Mouse (Mus musculus): ENCODE measurements at regions not wholly inside any gene's neighbourhood (a gene's known extent, or its start where the extent isn't known, plus 50 kb on each side); places are given as distances from the start of the nearest gene placed in this dataset.
"Not testable (repeated sequence)": the region's sequence is repeated elsewhere in the genome, so short reads cannot be mapped to it uniquely, and the experiment has no call there.

DNA sequence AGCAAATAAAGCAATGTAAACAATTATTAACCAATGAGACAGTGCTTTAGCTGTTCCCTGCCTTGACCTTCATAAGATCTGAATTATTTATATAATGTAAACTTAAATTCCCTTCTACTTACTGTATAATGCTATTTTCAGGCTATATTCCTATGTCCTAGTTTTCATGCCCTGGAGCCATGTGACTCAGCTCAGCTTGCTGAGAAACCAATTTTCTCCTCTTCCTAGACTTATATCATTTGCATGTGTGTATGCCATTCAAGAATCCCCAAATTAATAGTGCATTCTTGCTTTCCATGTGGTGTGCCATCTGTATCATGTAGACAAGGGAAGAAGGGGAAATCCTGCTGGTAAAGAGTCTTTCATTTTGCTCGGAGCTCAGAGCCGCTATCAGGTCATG is 166.7 kb upstream of the Trim24 start:
- no peak for DNase-seq

DNA sequence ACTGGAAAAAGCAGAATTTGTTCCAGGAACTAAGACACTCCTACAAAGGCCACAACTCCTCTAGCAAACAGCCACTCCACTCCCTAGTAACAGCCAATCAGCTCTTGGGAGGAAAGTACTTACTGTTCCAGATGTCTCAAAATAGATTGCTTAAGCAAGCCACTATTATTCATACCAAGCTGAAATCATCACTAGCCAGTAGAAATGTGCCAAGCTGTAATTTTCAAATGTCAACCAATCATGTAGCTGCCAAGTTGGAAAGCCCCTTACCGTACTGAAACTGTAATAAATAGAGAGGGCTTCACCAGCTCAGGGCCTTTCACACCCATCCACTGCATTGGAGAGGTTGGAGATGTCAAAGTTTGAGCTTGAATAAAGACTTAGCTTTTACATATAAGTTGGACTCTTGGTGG is 164.9 kb upstream of the Trim24 start:
- no peak for DNase-seq

DNA sequence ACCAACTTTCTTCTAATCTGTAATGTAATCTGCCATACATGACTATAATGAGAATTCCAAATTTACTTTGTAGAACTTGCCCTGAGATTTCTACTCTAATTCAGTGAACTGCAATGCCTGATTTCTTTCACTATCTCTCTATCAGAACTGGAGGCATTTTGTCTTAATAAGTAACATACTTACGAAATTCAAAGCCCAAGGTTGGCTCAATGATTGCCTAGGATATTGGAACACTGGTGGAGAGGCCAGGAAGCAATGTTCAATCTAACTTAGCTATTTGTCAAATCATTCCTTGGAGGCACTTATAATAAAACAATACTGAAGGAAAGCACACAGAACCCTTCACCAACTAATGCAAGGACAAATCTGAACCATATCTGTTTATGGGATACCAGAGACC is 162.9 kb upstream of the Trim24 start:
- not testable (repeated sequence) for DNase-seq

DNA sequence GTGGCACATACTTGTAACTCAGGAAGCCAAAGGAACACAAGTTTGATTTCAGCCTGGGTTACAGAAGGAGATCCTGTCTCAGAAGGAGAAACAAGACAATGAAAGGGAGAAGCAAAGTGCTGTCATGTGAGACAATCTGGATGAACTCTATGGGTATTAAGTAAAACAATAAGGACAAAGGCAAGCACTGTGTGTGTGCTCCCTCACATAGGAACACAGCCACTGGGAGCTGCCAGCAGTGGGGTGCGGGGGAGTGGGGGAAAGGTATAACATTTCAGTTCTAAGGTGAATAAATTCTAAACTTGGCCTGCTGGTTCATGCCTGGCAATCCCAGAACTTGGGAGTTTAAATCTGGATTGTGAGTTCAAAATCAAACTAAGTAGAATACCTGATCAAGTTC is 158.8 kb upstream of the Trim24 start:
- no peak for DNase-seq

DNA sequence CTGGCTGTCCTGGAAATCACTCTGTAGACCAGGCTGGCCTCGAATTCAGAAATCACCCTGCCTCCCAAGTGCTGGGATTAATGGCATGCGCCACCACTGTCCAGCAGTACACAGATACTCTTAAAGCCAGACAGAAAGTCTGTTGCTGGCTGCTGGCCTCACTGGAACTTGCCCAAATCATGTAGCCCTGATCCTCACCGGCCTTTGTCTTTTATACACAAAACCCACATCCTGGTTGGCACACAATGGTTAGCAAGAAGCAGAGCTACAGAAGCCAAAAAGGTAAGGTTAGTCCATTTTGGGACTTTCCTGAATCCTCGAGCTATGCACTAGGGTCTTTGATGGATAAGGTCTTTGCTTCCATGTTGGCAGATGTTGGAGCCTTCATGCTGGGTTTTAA is 157.2 kb upstream of the Trim24 start:
- peak in 1 of 2 experiments; percentile 19 for DNase-seq

DNA sequence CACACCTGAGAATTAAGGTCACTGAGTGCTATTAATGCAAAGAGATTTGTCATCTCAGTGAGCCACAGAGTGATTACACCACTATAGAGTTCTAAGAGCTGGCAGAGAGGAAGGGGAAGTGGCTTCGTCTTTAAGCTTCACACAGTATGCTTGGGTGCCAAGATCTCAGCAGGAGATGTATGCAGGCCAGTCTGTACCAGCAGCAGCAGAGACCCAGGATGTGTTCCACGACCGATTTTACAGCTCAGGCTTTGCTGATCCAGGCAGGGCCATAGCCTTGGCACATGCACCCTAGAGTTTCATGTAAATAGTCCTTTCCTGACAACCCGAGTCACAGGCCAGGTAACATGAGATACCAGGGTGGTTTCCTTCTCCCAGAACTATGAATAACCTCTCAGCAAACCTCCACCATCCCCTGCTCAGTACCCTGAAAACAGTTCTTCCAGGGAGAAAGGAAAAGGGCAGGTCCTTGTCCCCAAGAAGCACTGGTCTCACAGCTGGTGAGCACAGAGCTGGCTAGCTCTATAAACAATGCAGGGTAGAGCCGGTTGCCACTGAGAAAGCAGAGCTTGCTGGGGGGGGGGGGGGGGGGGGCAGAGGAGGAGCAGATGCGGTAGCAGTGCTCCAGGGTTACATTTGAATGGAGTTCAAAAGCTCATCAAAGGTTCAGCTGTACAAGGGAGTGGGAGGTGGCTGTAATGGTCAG is 156.2 kb upstream of the Trim24 start:
- peak; percentile 37 to 71 for DNase-seq

DNA sequence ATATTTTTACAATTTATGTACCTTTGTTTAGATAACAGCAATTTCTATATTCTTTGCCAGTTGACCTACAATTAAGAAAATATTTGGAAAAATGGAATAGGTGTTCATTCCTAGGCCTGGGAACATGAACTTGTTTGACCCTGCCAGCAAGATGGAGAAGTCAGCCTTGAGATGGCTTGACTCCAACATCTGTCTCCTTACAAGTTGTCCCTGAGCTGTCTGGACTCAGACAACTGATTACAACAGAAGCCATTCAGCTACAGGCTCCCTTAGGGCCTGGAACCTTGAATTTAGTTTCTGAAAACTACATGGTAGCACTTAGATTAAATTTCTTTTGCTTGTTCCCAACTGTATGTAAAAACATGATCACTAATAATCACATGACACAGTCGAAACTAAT is 148.9 kb upstream of the Trim24 start:
- no peak for DNase-seq

DNA sequence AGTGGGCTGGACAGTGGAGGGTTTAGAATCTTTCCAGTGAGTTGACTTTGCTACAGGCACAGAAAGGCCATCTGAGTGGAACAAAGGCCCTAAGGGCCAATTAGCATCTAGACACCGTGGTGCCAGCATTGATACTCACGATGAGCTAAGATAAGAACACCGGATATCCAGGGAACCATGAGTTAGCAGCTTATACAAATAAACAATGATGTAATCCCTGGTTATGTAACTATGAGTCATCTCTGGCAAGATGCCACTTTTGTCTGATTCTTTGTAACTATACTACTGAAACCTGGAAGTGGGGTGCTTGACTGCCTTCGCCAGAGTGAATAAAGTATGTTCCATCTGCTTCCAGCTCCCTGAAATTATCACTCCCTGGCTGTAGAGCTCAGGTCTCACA is 147.3 kb upstream of the Trim24 start:
- no peak for DNase-seq

DNA sequence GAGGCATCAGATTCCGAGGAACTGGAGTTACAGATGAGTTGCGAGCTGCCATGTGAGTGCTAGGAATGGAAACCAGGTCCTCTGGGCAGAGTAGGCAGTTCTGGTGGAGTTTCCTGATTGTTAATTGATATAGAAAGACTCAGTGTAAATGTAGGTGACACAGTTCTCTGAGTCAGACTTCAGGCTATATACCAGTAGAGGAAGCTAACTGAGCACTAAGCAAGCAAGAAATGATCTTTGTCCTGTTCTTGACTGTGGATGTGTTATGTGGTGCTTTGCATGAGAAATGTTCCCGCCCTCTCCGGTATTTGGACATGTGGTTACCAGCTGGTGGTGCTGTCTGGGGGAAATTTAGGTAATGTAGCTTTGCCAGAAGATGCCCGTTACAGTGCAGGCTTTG is 146.4 kb upstream of the Trim24 start:
- DNase-seq = no peak

DNA sequence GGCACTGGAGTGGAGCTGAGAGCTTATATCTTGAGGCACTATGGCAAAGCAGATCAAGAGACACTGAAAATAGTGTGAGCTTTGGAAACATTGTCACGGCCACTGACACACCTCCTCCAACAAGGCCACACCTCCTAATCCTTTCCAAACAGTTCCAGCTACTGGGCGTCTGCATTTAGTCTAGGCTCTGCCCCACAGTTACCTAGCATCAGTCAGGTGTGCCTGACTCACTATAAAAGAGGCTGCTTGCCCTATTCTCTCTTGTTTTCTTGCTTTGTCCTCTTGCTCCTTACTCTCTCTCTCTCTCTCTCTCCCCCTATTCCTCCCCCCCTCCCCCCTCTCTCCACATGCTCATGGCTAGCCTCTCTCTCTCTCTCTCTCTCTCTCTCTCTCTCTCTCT is 142.0 kb upstream of the Trim24 start:
- no peak for DNase-seq

DNA sequence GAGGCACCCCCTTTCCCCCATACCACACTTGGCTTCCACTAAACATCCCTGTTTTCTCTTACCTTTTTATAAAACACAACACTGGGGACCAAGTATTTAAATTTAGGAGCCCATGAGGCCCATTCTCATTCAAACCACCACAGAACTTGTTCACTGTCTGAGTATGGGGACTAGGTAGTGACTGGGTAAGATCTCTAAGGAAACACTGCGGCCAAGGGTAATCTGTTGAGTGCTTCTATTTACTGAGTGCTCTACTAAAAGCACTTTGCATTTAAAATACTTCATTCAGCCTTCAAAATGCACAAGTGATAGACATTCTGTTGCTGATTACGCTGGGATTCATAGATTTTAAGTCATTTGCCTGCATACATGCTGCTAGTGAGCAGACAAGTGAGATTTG is 141.4 kb upstream of the Trim24 start:
- no peak for DNase-seq

DNA sequence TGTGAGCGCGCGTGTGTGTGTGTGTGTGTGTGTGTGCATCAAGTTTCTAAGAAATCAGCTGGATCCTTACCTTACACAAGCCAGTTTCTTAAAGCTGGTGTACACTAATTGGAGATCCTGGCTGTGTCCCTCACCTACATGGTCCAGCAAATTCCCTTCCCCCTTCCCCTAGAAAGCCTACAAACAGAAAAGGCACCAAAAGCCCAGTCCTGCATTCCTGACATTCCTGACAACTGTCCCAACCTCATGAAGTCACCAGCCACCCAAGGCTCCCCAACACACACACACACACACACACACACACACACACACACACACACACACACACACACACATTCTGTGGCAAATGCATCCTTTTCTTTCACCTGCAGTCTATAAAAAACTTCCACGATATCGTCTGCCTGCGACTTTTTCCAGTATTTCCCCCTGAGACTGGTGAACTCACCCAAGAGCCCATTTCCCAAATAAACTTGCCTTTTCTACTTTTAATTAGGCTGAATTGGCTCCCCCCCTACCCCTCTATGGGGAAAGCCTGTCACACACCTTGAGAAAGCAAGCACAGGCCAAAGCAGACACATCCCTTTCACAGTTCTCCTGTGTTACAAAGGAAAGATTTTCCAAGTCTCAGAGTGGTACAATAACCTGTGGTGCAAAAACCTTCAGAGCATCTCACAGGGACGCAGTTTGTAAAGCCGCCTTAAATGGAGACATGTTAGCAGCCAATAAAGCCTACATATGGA is 139.9 kb upstream of the Trim24 start:
- DNase-seq = no peak

DNA sequence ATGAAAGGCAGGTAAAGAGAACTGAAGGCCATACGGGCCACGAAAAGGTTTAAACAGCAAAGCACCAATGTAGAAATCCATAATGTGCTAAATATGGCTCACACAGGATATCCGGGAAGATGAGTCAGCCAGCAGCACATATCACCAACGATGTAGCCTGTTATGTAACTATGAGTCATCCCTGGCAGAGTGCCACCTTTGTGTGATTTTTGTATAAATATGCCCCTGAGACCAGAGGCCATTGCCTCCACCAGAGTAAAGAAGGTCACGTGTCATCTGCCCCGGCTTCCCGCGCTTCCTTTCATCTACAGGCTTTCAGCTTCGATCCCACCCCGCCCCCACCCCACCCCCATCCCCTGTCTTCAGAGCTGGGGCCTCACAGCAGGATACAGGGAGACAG is 138.2 kb upstream of the Trim24 start:
- peak; percentile 37 to 69 for DNase-seq

DNA sequence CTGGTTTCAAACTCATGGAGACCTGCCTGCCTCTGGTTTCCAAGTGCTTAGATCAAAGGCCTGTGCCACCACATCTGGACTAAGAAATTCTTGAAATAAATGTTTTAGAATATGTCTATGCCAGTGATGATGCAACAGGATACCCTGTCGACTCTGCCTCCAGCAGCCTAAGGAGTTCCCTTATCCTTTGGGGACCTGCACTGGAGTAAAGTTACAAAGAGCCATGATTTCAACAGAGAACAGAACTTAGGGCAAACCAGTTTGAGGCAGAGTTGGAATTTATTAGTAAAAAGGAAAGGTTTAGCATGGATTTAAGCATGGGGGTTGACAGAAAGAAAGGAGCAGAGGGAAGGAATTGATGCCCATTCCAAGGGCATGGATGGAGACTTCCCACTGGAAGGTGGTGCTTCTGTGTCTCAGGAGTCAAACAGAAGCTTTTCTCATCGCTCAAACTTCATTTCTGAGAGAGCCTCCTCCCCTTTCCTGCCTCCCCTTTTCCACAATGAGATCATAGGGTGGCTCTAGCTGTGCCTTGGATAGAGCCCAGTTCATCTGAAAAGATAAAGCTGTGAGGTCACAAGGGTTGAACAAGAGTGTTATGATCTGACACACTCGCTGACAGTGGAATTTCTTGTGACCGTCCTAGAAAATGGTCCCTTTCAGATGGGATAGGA is 135.2 kb upstream of the Trim24 start:
- no peak for DNase-seq

DNA sequence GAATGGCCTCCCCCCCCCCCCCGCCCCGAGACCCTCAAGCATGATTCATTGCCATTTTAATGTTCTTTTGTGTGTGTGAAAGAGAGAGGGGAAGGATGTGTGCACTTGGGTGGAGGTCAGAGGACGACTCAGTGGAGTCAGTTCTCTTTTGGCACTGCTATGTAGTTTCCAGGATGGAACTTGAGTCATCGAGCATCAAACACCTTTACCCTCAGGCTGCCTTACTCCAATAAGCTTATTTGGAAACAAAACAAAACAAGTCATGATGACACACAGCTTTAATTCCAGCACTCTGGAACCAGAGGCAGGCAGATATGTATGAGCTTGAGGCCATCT is 134.7 kb upstream of the Trim24 start:
- no peak for DNase-seq

DNA sequence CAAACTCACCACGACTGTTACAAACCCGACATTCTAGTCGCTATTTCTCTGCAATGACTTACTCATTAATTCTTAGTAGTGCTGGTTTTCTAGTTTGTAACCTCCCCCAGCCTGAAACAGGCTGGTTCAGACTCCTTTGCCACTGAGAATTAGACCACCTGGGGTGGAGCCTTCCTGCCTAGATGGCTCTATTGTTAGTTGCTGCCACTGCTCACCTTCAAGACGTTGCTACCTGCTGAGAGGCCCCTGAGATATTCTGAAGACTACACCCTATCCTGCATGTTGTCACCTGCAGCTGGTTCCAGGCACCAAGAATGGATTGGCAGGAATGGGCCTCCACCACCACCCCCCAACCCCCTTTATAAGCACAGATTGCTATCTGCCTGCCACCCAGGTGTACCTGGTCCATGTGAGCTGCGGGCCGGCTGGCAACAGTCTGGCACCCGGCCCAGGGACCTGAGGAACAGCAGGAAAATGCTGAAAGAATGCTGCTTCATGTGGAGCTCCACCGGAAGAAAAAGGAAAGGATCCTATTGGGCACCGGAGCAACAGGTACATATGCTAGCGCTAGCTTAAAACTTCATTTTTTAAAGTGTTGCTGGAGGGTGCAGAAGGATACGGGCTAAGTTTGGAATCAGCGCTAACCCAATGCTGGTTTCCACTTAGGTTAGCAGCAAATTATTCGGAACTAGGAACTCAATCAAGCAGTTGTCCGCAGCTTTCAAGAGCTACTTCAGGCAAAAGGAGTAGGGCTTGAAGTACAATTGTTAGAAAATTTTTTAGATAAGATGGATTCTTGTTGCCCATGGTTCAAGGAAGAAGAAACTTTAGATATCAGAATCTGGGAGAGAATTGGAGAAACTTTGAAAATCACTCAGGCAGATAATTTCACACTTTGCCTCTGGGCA is 129.4 kb upstream of the Trim24 start:
- DNase-seq = no peak

DNA sequence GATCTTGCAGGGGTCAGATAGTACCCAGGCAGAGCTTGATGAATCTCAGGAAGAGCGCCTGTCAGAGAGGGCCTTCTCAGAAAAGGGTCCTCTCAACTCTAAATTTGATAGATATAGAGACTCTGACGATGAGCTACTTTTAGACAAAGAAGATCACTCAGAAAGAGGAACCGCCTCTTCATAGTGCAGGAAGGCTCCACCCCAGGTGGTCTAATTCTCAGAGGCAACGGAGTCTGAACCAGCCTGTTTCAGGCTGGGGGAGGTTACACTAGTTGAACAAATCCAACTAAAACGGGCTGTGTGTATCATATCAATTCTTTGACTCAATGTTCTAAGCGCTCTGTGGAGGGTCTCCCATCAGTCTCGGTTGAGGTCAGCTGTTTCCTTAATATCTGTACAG is 128.7 kb upstream of the Trim24 start:
- not testable (repeated sequence) for DNase-seq

DNA sequence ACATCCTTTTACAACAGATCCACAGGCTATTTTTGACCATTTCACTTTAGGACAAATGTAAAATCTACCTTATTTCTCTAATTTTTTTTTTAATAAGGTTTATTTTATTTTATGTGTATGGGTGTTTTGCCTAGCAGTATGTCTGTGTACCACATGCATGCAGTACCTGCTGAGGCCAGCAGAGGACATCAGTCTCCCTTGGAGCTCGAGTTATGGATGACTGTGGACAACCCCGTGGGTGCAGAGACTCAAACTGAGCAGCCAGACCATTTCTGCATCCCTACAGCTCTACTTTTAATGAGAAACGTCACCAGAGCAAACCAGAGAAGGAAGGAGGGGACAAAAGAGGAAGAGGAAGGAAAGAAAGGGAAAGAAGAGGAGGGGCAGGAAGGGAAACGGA is 125.9 kb upstream of the Trim24 start:
- no peak for DNase-seq

DNA sequence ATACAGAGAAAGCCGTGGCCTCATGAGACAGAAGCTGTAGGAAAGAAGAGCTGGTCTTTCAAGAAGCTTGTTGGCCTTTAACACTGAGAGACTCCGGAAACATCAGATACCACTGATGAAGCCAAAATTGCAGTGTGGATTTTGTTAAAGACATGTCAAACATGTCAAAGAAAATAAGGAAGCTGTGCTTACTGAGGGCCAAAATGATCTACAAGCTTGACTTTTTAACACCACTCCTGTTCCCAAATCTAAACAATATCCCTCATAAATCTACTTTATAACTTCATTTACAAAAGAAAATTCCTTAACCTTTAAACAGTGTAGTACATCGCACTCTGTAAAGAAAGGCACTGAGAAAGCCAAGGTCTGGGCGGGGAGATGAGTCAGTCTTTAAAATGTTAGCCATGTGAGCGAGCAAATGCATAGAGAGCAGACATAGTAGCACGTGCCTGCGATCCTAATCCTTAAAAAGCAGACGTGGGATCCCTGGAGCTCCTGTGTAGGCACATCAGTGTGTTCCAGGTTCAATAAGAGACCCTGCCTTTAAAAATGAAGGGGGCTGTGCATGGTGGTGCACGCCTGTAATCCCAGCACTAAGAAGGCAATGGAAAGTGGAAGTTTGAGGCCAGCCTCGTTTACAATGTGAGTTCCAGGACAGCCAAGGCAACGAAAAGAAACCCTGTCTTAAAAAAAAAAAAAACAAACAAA is 125.1 kb upstream of the Trim24 start:
- DNase-seq = no peak

DNA sequence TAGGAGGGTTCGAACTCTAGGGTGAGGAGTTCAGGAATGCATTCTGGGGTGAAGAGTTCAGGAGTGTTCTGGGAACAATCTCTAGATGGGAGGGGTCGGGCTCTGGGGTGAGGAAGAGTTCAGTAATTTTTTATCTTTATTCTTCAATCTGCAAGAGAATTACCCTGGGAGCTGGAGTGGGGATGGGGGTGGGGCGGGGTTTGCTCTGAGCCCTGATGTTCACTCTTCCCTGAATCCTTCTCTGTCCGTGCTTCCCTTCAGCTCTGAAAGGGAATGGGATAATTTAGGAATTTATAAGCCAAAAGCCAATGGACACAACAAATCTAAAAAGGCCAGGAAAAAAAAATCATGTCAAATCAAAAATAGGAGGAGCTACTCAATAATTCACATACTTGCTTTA is 122.8 kb upstream of the Trim24 start:
- not testable (repeated sequence) for DNase-seq

DNA sequence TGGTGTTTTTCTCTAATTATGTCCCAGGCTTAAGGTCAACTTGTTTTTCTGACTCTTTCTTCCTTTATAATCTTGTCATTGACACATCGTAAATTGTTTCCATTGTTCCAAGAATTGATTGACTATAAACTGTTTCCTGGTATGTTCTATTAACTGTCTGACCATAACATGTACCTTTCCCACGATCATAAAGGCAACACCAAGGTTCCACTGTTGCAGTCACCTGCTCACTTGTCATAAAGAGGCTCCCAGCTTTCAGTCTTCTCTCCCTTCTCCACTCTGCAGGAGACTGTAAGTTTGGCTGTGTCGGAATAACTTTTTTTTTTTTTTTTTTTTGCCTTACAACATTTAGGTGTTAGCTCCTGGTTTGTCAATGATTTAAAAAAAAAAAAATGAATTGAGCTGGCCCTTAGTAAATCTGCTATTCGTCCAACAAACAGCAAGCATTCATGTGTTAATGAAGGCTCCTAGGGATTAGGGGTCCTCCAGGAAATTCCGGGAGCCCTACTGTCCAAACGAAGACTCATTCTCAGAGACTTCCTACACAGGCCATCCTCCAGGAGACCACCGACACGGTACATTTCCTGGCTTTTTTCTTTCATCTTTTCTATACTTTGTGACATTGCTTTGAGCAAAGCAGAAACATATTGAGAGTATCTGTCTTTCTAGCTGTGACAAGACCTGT is 122.2 kb upstream of the Trim24 start:
- no peak for DNase-seq

DNA sequence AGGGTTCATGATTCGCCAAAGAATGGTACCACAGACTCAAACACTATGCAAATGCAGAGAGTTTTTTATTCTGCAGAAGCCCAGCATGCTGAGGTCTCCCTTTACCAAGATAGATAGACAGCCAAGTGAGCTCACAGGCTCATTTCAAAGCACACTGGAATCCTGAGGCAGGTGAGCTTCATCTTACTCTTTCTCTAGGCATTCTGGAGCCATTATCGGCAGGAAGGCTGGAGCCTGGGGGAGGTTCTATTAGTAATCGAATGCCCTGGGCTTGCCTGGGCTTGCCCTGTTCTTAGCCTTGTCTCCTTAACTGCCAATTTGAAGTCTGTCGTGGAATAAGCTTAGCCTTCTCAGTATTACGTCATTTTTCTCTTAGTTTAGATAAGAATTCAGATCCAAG is 121.6 kb upstream of the Trim24 start:
- DNase-seq = no peak
